Mouse (Mus musculus): ENCODE data around the gene Espnl.

The Espnl gene

GRCm38 (mm10) chr1:91324646-91325045 lies 2.8 kb downstream of the Espnl start:
- DNase-seq = no peak

GRCm38 (mm10) chr1:91325488-91326042 lies 3.7 kb downstream of the Espnl start:
- no peak for DNase-seq

- peak; percentile 52 for DNase-seq
Observed at GRCm38 (mm10) chr1:91332102-91332501, 10.2 kb downstream of the Espnl start.

GRCm38 (mm10) chr1:91333582-91333981 lies 11.7 kb downstream of the Espnl start:
- DNase-seq = no peak

GRCm38 (mm10) chr1:91337355-91337754 lies 15.5 kb downstream of the Espnl start:
- DNase-seq = no peak

- peak; percentile 32 for DNase-seq
Observed at GRCm38 (mm10) chr1:91344001-91344400, 22.1 kb downstream of the Espnl start.

- DNase-seq = no peak
Observed at GRCm38 (mm10) chr1:91344921-91345685, 23.2 kb downstream of the Espnl start.

- DNase-seq = peak; percentile 52
Observed at GRCm38 (mm10) chr1:91346892-91347291, 25.0 kb downstream of the Espnl start.

- no peak for DNase-seq
Observed at GRCm38 (mm10) chr1:91350841-91351240, 29.0 kb downstream of the Espnl start, which contains the start of gene Klhl30. Gene Klhl30 (plus strand): TSS chr1:91351016.

- no peak for DNase-seq
Observed at GRCm38 (mm10) chr1:91351249-91351648, 29.4 kb downstream of the Espnl start.

- DNase-seq = peak; percentile 12
Observed at GRCm38 (mm10) chr1:91352277-91352676, 30.4 kb downstream of the Espnl start.

GRCm38 (mm10) chr1:91356105-91356504 lies 34.2 kb downstream of the Espnl start:
- DNase-seq = no peak

- DNase-seq = no peak
Observed at GRCm38 (mm10) chr1:91362113-91362512, 40.2 kb downstream of the Espnl start.

GRCm38 (mm10) chr1:91364822-91365644 lies 43.2 kb downstream of the Espnl start:
- DNase-seq = no peak

- DNase-seq = no peak
Observed at GRCm38 (mm10) chr1:91365816-91366214, 43.9 kb downstream of the Espnl start.

GRCm38 (mm10) chr1:91366215-91367108 lies 44.6 kb downstream of the Espnl start, which contains the start of gene Erfe:
Gene Erfe (plus strand): TSS chr1:91366430.
- DNase-seq = peak; percentile 28

GRCm38 (mm10) chr1:91367295-91367694 lies 45.4 kb downstream of the Espnl start:
- DNase-seq = no peak

- no peak for DNase-seq
Observed at GRCm38 (mm10) chr1:91369408-91369807, 47.5 kb downstream of the Espnl start.

- no peak for DNase-seq
Observed at GRCm38 (mm10) chr1:91370055-91370454, 48.2 kb downstream of the Espnl start.

GRCm38 (mm10) chr1:91373414-91373835 lies 51.5 kb downstream of the Espnl start:
- DNase-seq = no peak

GRCm38 (mm10) chr1:91380453-91381090 lies 58.7 kb downstream of the Espnl start:
- DNase-seq = peak; percentile 69

- DNase-seq = no peak
Observed at GRCm38 (mm10) chr1:91381091-91381471, 59.2 kb downstream of the Espnl start.

Data from right cerebral cortex, adult 18-20 months (tissue).